Mouse (Mus musculus) thymus, postnatal 25 days (tissue): Measurements from ENCODE around the gene Wdr49.

Source experiments
- DNase-seq: peaks from one replicate; pipeline ENCODE4 v3.0.0; 2022

The Wdr49 gene

GRCm38 (mm10) chr3:75482056-75482455 is at the start of gene Wdr49:
Gene Wdr49, minus strand, starts transcription at chr3:75482156.
- no peak for DNase-seq

GRCm38 (mm10) chr3:75531074-75531473 is 49.1 kb upstream of the Wdr49 start:
- DNase-seq, result no peak

- DNase-seq, result no peak
Measured at GRCm38 (mm10) chr3:75522527-75522926, 40.6 kb upstream of the Wdr49 start.

- no peak for DNase-seq
Measured at GRCm38 (mm10) chr3:75521314-75521713, 39.4 kb upstream of the Wdr49 start.

DNA sequence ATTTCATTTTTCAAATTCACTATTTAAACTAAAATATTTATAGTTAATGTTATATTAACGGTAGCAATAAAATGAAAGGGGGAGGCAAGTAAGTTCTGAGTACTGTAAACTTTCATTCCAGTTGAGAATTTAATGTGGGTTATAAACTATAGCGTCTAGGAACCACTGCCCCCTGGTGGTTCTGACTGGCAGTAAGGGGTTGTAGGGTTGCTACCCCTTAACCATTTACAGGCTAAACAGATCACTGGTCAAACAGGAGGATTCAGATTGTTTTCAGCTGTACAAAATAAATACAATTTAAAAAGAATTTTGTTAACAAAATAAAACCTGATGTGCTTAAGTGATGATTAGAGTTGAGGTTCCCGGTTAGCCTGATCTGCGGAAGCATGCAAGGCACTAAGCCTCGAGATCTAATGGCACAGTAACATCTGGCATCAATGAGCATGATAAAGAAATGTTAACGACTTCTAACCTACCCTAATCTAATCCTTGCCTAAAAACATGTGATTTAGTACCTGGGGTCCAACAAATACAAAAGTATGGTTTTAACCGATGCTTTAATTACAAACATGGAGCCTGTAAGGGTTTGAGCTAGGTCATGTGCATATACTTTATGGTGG is 35.8 kb upstream of the Wdr49 start:
- DNase-seq, result peak; percentile 75

DNA sequence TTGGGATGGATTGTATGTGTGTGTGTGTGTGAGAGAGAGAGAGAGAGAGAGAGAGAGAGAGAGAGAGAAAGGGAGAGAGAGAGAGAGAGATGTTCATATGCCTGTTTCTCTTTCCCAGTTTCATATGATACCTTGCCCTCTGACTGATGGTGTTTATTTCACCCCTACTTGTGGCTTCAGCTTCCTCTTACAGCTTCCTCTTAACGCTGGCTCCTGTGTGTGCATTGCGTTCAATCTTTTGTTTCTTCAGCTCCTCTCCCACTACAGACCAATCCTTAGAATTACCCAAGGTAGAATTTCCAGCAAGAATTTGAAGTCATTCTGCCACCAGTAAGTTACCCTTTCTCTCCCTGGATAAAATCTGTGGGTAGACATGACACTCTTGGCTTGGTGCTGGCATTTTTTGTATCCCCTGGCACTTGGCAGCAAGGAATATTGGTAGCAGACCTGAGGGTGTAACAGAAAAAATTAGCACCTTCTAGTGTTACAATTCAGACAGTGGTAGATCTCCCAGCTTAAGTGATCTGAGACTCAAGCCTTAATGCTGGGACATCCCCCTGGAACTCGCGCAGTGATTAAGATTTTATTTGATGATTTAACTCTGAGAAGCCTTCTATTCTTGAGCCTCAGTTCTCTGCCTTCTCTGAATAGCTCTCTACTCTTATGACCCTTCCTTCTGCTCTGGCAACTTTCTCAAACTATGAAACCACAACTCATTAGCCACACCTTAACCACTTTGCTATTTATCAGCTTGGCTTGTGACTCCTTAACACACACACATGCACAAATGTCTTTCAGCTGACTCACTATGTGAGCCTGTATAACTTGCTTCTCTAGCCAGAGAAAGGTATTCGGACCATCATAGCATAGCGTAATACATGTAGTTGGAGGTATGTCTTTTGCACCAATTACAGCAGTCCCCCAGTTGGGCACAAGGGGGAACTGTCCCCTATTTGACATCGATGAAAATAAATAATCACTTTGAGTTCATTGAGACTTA is 17.3 kb upstream of the Wdr49 start:
- DNase-seq, result peak; percentile 23

DNA sequence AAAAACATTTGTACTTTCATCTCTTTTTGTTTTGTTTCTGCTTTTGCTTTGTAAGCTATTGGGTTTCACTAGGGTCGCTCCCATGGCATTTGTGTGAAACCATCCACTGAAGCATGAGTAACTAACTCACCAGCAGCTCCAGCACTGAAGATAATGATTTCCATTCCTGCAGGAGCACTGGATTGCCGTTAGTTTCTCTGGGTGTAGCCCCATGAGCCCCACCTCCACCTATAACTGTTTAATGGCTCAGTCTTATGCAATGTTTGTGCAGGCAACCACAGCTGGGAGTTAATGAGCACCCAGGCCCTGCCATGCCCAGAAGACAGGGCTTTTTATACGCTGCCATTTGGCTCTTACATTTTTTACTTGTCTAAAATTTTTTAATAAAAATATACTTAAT is 11.0 kb upstream of the Wdr49 start:
- DNase-seq, result no peak

- no peak for DNase-seq
Measured at GRCm38 (mm10) chr3:75475106-75475505, 6.8 kb downstream of the Wdr49 start.

DNA sequence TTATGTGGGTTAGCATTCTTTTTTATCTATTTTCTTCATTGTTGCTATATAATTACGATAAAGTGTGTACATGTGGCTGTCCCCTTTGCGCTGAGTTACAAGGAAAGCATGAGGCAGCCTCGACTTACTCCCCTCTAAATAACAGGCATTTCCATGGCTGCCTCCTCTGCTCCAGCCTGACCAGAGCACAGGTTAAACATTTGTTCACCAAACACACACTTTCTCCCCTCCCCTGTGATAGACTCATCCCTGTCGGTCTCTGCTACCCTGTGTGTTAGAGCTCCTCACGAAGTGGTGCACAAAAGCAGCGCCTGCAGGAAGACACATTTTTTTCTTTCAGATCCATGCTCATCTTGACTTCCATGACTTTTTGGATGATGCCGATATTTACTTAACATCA is 7.3 kb downstream of the Wdr49 start:
- DNase-seq, result no peak

DNA sequence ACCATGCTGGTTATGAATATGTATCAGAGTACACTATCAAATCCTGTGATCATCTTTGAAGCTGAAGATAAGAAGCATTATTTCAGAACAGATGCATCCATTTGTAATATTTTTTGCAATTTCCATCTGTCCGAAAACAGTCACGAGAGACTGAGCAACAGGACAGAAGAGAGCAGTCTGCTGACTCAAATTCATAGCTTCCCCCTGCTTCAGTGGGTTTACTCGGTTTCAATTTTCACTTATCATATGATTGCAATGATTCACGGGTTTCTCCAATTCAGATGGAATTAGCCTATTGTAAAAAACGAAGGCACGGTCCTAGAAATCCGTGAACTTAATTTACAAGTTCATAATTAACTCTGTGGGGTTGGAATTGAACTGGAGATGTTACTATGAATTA is 13.8 kb downstream of the Wdr49 start:
- DNase-seq, result no peak

DNA sequence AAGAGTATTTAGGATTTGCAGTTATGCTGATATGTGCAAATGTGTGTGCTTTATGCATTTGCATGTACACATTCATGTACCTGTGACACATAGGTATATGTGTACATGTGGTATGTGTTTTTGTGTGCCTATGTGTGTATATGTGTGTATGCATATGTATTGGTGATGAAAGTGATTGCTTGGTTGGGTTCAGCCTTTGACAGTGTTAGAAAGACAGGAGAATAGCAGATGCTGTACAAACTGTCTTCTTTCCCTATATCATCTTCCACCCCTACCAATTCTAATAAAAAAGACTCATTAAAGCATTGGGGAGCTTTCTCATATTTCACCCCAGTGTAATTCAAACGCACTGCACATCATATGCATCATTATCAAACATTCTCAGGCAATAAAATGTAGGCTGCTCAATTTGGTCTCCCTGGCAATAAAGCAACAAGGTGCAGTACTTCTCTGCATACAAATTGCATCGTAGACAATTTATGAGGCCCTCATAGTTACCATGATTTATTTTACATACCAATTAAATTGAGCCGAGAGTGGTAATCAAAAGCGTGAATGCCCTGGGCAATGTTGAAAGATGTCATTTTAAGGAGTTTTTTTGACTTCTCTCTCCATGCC is 51.3 kb downstream of the Wdr49 start:
- no peak for DNase-seq

- DNase-seq, result no peak
Measured at GRCm38 (mm10) chr3:75395918-75396317, 86.0 kb downstream of the Wdr49 start.

DNA sequence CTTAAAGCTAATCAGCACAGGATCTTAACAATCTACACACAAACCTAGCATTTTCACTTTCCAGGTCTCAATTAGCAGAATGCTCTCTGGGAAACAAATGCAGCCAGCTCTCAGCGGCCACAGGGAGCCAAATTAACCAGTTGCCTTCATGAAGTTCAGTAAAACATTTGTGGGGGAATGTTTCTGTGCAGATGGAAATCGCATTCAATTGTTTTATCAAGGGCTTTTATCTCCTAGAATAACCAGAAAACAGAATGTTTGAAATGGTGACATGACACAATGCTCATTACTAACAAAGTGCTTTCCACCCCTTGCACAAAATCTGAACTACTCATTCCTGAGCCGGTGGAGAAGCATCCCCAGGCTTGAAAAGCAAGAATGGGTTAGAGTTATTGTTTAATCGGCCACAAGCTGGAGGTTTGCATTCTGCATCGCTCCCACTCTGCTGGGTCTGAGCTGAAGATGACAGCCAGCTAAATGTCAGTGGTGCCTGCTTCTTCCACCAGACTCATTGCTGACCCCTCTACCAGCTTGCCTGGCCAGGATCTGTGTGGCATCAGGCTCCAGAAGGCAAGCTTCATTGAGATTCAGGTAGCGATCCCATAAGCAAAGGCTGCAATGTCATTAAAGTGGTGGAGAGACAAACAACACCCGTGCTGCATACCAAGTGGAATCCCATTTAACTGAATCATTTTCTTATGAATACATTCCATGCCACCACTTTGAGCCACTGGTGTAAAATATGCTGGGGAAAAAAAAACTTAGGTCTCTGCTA is 86.6 kb downstream of the Wdr49 start:
- DNase-seq, result no peak

DNA sequence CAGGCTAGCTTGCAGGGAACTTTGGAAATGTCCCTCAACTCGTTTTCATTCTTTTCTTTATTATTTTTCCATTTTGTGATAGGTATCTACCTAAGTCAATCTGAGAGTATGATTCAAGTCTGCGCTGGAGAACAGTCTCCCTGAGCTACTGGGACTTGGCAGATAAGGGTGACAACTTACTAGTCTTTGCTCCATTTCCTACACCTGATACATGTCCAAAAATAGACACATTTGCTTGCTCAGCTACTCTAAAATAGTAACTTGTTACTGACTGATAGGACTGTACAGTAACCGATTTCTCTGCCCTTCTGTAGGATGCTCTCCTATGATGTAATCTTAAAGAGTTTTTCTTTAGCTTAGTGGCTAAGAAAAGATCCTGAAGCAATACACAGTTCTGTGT is 87.5 kb downstream of the Wdr49 start:
- DNase-seq, result no peak

DNA sequence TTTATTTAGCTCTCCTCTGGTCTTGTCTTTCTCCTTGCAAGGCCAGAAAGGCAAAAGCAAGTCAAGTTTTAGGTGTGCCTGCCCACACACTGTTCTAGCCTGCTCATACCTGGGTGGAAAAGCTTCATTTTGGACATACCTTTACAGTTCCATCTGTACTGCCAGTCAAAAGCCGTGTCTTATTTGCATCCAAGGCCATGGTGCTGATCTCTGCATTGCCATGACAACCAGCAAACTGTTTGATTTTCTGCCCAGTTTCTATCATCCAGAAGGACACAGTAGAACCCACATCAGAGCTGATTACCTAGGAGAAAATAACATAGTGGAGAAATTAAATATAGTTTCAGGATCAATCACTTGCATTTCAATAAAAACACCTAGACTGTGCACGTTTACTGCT is 100.2 kb downstream of the Wdr49 start:
- DNase-seq, result no peak

- DNase-seq, result no peak
Measured at GRCm38 (mm10) chr3:75353972-75354371, 128.0 kb downstream of the Wdr49 start.

- no peak for DNase-seq
Measured at GRCm38 (mm10) chr3:75337196-75337595, 144.8 kb downstream of the Wdr49 start.

DNA sequence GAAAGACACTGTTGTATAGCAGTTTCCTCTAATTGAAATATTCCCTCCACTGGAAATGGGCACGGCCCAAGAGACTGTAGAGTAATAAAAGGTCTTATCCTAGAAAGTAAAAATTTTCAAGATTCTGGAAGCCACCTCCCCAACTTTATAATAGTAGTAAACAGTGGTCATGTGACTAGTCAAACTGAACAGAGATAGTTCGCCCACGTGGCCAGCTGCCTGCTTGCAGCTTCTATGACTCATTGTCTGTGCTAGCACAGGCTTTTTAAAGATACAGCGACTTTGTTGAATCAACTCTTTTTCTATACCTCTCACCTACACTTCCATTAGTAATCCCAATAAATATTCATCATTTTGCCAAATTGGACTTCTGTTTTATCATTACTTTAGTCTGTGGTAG is 161.0 kb downstream of the Wdr49 start:
- DNase-seq, result no peak

- DNase-seq, result no peak
Measured at GRCm38 (mm10) chr3:75308861-75309260, 173.1 kb downstream of the Wdr49 start.

DNA sequence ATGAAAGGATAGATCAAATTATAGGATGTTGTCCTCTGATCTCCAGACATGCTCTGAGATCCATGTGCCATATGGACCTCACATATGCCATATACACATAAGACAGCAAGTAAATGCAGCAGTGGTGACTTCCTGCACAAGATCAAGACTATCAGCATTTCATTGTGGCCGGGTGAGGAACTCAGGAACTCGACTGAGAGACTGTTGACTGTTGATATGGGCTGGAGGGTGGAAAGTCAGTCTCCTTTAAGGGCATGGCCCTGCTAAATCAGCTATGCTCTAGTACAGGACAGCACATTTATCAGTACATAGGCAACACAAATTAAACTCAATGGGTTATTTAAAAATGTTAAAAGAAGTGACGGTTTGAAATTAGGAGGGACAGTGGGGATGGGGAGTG is 173.7 kb downstream of the Wdr49 start:
- no peak for DNase-seq

DNA sequence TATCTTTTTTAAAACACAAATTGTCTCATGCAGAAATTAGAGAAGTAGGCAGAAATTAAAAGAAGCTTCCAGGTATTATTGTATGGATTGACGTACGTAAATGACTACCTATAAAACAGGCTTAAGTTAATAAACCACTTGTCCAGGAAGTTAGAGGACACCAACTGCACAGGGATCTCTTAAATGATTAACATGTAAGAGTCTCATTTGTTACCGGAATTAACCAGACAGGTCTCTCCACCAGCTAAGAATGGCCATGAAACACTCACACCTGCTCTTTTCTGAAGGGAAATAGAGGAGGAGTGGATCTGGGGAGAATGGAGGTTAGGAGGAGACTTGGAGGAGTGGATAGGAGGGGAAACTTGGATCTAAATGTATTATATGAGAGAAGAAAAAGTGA is 176.4 kb downstream of the Wdr49 start:
- no peak for DNase-seq

- DNase-seq, result no peak
Measured at GRCm38 (mm10) chr3:75304621-75305020, 177.3 kb downstream of the Wdr49 start.

DNA sequence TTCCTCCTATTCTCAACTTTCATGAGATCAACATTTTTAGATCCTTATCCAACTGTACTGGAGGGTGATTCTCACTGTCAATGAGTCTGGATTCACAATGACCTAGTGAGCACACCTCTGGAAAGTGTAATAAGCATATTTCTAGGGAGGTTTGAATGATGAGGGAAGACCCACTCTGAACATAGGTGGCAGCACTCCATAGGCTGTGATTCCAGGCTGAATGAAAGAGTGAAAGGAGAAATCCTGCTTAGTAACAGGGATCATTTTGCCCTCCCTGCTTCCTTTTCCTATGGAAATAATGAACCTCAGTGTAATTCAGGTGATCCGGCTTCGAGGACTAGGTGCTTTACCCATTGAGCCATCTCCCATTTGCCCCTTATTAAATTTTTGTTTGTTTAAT is 180.9 kb downstream of the Wdr49 start:
- no peak for DNase-seq
